Mouse (Mus musculus): Measurements from ENCODE around the gene Lrrk1.

DNA sequence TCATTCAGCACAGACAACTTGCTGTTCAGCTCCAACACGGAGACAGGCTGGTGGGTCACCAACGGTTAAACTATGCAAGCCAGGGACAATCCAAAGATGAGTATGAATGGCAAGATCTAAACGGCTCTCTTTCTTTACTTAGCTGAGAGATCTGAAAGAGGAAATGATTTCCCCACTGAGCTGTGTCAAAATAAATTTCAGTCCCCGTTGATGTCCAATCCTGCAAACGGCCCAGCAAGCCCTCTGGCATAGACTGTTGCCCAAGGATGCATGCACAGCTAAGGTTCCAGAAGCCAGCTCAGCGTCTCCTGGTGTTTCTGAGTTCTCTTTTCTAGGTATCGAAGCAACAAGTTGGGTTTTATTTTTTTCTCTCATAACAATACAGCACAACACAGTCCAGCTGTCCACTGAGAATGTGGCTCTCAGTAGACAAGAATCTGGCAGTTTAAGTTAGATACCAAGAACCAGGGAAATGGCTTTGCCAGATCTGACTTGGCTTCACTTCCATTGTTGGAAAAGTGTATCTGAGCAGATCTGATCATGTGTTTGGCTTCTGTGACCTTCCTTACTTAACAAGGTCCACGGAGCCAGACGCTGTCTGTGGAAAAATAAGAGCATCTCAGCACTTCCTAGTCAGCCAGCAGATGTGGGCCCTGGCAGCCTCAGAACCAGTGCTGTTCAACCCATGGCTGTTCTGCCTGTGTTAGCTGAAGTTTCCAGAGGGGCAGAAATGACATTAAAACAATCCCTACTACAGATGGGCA, 64.7 kb downstream of the Lrrk1 start:
- no peak for TF ChIP-seq CTCF (IDR thresholded peaks at IDR 0.05; ENCODE audit: low read depth)
- no peak for TF ChIP-seq EP300 (IDR thresholded peaks at IDR 0.05; ENCODE audit: low read depth)

Measured in liver, embryonic 14.5 days (tissue).